Mouse (Mus musculus): ENCODE results near the gene Ms4a14. TPM values are rescaled to one million over a fixed set of nuclear protein-coding genes. Genes with fewer than 3 reads are reported as not detected.
"Not testable (repeated sequence)": the region's sequence is repeated elsewhere in the genome, so short reads cannot be mapped to it uniquely, and the experiment has no call there.

Ms4a14 gene
- polyA plus RNA-seq, 1 experiment from 2014 or later = not detected

DNA sequence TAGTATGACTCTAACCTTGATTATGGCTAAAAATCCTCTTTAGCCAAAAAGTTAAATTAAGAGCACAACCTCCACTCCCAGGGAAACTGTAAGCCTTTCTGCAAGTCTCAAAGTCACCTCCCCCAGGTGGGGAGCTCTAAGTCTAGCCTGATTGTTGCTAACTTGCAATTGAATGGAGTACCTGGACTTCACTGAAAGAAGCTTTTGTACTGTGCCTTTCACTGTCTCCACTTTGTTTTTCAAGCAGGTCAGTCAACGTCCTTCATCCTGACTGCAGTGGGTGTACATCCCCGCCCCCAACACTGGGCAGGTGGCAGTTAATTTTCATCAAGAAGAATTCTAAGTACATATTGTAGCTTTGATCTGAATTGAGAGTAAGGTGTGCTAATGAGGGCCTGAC is 15.3 kb downstream of the Ms4a14 start:
- H3K36me3 ChIP-seq = no peaks in the 10 kb centered on the region
- no peak overlapping the region for H3K4me2 ChIP-seq (replicated peaks)
- ATAC-seq (ENCODE audit: low FRiP score) = no peak
- H3K4me1 ChIP-seq = no peaks in the 10 kb centered on the region
- no peak overlapping the region for H3K4me3 ChIP-seq
- H3K27me3 ChIP-seq = no peaks in the 10 kb centered on the region
- 39% methylated on average over 2 of the region's 2 CpGs for WGBS
- H3K9ac ChIP-seq = no peak overlapping the region
- no peak overlapping the region for H3K27ac ChIP-seq
- no peaks in the 10 kb centered on the region for H3K9me3 ChIP-seq (replicated peaks)

DNA sequence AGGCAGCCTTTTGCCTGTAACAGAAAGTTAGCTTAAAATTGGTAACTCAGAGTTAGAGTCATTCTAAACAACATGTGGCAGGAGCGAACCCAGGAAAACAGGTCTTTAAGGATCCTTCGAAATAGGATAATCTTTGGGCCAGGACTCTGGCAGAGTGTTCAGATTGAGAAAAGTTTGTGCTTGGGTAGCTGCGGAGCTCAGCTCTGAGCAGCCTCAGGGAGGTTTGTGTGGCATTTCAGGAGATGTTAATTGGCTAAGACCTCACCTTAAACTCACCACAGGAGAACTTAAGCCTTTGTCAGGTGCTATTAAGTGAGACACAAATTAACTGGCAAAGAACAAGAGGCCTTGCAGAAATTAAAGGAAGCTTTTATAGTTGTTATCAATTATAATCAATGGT is 20.6 kb downstream of the Ms4a14 start:
- peak overlapping the region; percentile 50 for H3K4me2 ChIP-seq (replicated peaks)
- H3K4me3 ChIP-seq = peak overlapping the region; percentile 29; the same call in 1 of the 2 replicates
- H3K36me3 ChIP-seq; ATAC-seq (ENCODE audit: low FRiP score); H3K27me3 ChIP-seq; H3K27ac ChIP-seq; H3K9ac ChIP-seq; H3K4me1 ChIP-seq; H3K9me3 ChIP-seq (replicated peaks): not testable (repeated sequence)
- WGBS = 11% methylated on average over 3 of the region's 3 CpGs

DNA sequence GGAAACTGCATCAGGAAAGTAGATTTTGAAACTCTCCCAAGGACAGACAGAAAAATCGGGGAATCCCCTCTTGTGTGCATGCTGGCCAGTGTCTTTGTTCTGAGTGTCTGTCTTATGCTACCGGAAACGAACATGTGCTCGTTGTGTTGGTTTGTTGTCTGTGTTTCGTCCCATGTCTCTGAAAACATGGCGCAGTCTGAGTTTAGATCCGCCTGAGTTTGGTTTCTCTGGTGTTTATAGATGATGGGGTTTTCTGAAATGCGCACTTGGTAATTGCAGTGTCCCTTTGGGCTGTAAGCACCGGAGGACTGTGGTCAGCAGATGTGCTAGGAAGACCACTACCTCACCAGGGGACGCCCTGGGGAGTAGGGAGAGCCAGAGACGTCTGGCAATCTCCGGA is 21.3 kb downstream of the Ms4a14 start:
- Histone ChIP-seq H3K36me3 (no peaks in the 10 kb centered on the region), H3K4me3 (peak overlapping the region; percentile 29), H3K27ac (no peak overlapping the region), H3K9me3 (replicated peaks) (no peaks in the 10 kb centered on the region), H3K4me2 (replicated peaks) (peak overlapping the region; percentile 50), H3K9ac (peak overlapping the region; percentile 53; the same call in 1 of the 2 replicates), H3K27me3 (no peaks in the 10 kb centered on the region), H3K4me1 (no peaks in the 10 kb centered on the region)
- no peak for ATAC-seq (ENCODE audit: low FRiP score)
- 10% methylated on average over 12 of the region's 12 CpGs for WGBS

DNA sequence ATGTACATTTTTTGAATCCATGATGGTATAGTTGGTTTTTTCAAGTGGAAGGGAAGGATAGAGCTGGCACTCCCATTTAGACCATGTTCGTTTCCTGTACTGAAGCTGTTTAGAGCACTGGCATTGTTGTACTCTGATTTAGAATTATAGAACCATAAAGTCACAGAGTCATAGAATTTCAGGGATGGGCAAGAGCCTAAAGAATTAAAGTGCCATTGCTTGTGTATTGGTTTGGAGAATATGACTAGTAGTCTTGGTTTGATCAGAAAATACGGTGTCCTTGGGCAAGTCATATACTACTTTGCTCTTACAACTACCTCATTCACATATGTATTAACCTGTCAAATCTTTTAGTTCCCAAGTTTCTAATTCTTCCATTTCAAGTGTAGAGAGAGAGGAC is 30.5 kb downstream of the Ms4a14 start, which contains the start of gene Ms4a5:
Ms4a5 (minus strand) TSS at position 101 of the 400 bp plus-strand sequence.
- no peaks in the 10 kb centered on the region for H3K4me1 ChIP-seq
- no peak within 1 kb of the TSS for H3K27ac ChIP-seq
- H3K4me2 ChIP-seq (replicated peaks) = no peak within 1 kb of the TSS
- no peak for ATAC-seq (ENCODE audit: low FRiP score)
- 84% methylated on average over 2 of the region's 2 CpGs for WGBS
- no peaks in the 10 kb centered on the region for H3K9me3 ChIP-seq (replicated peaks)
- no peak within 1 kb of the TSS for H3K4me3 ChIP-seq
- no peaks in the 10 kb centered on the region for H3K36me3 ChIP-seq
- no peaks in the 10 kb centered on the region for H3K27me3 ChIP-seq
- no peak within 1 kb of the TSS for H3K9ac ChIP-seq

DNA sequence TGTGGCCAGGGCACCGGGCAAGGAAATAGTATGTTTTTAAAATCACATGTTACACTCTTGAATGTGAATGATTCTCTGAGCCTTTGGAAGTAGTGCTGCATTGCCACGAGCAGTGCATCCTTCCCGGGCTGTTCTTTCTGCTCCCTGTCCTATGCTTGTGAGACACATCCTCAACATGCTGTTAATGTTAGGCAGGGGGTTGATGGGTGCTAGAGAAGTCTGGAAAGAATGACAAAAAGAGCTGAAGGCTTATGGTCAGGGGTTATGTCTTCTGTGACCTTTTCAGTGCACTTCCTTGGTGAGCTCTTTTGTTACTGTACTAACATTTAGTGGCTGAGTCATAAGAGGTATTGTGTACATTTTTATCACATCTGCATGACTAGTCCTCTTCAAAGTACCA is 34.0 kb downstream of the Ms4a14 start:
- Histone ChIP-seq H3K27me3 (no peaks in the 10 kb centered on the region), H3K9me3 (replicated peaks) (no peaks in the 10 kb centered on the region), H3K9ac (no peak overlapping the region), H3K4me3 (no peak overlapping the region), H3K4me1 (no peaks in the 10 kb centered on the region), H3K36me3 (no peaks in the 10 kb centered on the region), H3K27ac (no peak overlapping the region), H3K4me2 (replicated peaks) (no peak overlapping the region)
- 91% methylated on average over 3 of the region's 3 CpGs for WGBS
- no peak for ATAC-seq (ENCODE audit: low FRiP score)

DNA sequence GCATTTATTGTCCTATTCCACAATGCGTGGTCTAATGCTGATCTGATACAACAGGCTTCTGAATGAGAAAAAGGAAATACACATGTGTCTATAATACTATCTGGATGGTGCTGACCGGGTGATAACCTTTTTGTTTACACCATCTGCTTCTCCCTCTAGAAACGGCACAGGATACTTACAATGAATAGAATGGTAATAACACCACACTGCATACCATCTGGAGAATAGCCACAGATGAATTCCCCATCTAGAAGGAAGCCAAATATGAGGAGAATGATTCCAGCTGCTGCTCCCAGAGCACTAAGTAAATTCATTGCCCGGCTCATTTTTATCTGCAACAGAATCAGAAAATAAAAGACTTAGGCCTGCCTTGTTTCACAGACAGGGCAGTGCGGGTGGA is 37.8 kb downstream of the Ms4a14 start:
- Histone ChIP-seq H3K4me2 (replicated peaks) (no peak overlapping the region), H3K4me3 (no peak overlapping the region), H3K4me1 (no peaks in the 10 kb centered on the region), H3K9me3 (replicated peaks) (no peaks in the 10 kb centered on the region), H3K27me3 (no peaks in the 10 kb centered on the region), H3K27ac (no peak overlapping the region), H3K36me3 (no peaks in the 10 kb centered on the region), H3K9ac (no peak overlapping the region)
- WGBS = 78% methylated on average over 5 of the region's 5 CpGs
- ATAC-seq (ENCODE audit: low FRiP score) = no peak

DNA sequence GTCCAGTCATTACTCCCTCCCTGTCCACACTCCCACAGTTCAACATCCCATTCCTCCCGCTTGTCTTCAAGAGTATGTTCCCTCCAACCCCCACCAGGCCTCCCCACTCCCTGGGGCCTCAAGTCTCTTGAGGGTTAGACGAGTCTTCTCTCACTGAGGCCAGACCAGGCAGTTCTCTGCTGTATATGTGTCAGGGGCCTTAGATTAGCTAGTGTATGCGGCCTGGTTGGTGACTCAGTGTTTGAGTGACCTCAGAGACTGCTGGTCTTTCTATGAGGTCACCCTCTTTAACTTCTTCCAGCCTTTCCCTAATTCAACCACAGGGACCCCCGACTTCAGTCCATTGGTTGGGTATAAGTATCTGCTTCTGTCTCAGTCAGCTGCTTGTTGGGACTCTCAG is 47.3 kb downstream of the Ms4a14 start:
- 85% methylated on average over 4 of the region's 4 CpGs for WGBS
- no peaks in the 10 kb centered on the region for H3K36me3 ChIP-seq
- H3K9ac ChIP-seq = no peak overlapping the region
- ATAC-seq (ENCODE audit: low FRiP score) = no peak
- H3K27ac ChIP-seq = no peak overlapping the region
- no peak overlapping the region for H3K4me3 ChIP-seq
- H3K9me3 ChIP-seq (replicated peaks) = no peaks in the 10 kb centered on the region
- H3K27me3 ChIP-seq = no peaks in the 10 kb centered on the region
- no peak overlapping the region for H3K4me2 ChIP-seq (replicated peaks)
- no peaks in the 10 kb centered on the region for H3K4me1 ChIP-seq

DNA sequence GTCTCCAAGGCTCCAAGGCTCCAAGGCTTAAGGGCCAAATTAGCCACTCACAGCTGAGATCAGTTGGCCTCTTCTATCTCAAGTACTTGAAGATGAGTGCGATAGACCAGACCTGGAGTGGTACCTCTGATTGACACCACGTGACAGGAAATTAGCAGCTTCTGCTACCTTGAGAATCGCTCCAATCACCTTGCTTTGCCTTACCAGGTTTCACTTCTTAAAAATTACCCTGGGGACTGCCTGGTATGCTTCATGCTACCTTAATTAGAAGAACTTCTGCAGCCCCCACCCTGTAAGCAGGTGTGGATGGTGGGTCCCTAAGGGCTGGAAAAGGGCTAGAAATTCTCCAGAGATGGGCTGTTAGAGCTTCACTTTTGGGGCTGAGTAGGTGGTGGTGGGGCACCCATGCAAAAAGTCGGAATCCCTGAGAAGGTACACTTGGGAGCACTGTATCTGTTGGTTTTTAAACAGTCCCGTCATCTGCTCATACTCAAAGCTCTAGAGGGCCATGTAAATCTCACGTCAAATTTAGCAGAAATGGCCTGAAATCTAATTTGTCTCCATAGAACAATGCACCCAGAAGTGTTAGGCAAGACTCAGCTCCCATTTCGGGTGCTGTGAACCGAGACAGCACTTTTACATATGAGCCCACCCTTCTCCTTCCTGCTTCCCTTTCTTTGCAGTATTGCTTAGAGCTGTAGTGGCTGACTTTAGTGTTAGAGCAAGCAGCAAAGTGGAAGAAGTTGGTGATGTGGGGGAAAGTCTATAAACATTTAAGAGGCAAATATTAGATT is 48.0 kb downstream of the Ms4a14 start, which contains the start of gene Ms4a1:
Ms4a1 (minus strand) TSS at position 190 of the 794 bp plus-strand sequence.
- no peak within 1 kb of the TSS for H3K4me3 ChIP-seq
- no peak within 1 kb of the TSS for H3K27ac ChIP-seq
- ATAC-seq (ENCODE audit: low FRiP score) = no peak
- no peaks in the 10 kb centered on the region for H3K4me1 ChIP-seq
- no peaks in the 10 kb centered on the region for H3K36me3 ChIP-seq
- no peak within 1 kb of the TSS for H3K4me2 ChIP-seq (replicated peaks)
- H3K9me3 ChIP-seq (replicated peaks) = no peaks in the 10 kb centered on the region
- H3K9ac ChIP-seq = no peak within 1 kb of the TSS
- H3K27me3 ChIP-seq = no peaks in the 10 kb centered on the region
- 86% methylated on average over 8 of the region's 8 CpGs for WGBS

DNA sequence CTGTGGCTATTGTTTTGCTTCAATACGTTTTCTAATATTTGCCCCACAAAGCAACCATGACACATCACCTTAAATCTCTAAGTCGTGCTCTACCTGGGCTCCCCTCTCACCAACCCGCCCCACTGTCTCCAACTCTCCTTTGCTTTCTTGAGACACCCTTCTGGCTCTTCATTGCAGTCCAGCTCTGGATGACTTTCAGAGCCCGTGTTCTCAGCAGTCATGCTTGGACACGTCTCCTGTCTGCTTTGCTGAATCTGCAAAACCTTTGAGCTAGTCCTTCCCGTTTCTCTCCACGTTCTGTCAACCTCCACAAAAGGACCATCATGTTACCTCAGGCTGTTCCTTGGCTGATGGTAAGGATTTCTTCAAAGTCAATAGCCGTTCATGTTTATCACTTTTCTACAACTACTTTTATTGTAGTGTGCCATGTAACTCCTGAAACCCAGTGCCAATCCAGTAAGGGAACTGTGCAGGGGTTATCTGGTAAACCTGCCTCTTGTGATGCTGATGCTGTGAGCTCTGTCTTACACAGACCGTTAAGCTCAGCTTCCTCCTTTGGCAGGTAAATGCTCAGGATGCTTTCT is 49.6 kb downstream of the Ms4a14 start:
- no peak overlapping the region for H3K4me3 ChIP-seq
- 84% methylated on average over 9 of the region's 9 CpGs for WGBS
- no peak overlapping the region for H3K4me2 ChIP-seq (replicated peaks)
- no peaks in the 10 kb centered on the region for H3K27me3 ChIP-seq
- H3K9me3 ChIP-seq (replicated peaks) = no peaks in the 10 kb centered on the region
- no peaks in the 10 kb centered on the region for H3K4me1 ChIP-seq
- ATAC-seq (ENCODE audit: low FRiP score) = no peak
- no peak overlapping the region for H3K27ac ChIP-seq
- no peak overlapping the region for H3K9ac ChIP-seq
- no peaks in the 10 kb centered on the region for H3K36me3 ChIP-seq

DNA sequence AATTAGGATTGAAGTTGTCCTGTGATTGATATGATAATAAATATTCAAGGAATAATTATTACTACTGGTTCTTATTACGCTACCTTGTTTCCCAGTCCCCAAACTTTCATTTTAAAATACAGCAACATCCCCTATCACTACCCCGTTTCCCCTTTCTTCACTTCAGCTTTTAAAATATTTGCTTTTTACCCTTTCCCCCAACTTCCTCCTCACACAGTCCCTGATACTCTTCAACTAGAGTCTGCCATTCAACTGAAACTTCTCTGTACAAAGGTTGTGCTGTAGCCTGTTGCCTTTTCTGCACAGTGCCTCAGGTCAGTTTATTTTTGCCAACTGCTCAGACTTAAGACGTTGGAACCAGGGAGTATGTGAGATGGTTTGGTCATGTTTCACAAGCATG is 50.7 kb downstream of the Ms4a14 start:
- H3K4me1 ChIP-seq = no peaks in the 10 kb centered on the region
- no peak overlapping the region for H3K4me3 ChIP-seq
- WGBS = 87% methylated on average over 3 of the region's 3 CpGs
- H3K9ac ChIP-seq = no peak overlapping the region
- no peaks in the 10 kb centered on the region for H3K9me3 ChIP-seq (replicated peaks)
- no peak for ATAC-seq (ENCODE audit: low FRiP score)
- H3K4me2 ChIP-seq (replicated peaks) = no peak overlapping the region
- no peak overlapping the region for H3K27ac ChIP-seq
- no peaks in the 10 kb centered on the region for H3K27me3 ChIP-seq
- no peaks in the 10 kb centered on the region for H3K36me3 ChIP-seq

DNA sequence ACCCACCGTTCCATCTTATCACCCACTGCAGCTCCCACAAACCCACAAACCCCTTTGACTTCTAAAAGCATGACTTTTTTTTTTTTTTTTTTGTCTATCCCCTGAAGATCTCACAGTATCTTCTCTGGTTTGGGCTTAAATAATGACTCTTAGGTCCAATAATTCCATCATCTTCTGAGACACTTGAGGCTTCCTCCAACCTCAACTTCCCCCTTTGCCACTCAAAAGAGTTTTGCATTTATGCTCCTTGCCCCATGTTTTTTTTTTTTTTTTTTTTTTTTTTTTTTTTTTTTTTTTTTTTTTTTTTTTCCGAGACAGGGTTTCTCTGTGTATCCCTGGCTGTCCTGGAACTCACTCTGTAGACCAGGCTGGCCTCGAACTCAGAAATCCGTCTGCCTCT is 51.3 kb downstream of the Ms4a14 start:
- H3K4me3 ChIP-seq = not testable (repeated sequence)
- 74% methylated on average over 4 of the region's 4 CpGs for WGBS

DNA sequence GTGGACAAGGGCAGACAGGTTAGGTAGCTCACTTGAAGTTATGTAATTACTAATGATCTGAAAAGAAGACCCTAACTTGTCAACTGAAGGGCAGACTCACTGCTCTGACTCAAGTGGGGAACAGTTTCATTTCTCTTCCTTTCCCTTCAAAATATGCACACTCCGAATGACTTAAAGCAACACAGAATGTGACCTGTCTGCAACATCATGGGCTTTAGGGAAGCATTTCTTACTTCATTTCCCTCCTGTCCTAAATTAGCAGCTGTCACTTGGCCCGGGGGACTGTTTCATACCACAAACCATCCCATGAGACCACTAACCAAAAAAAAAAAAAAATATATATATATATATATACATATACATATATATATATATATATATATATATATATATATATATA is 52.7 kb downstream of the Ms4a14 start:
- H3K27ac ChIP-seq = no peak overlapping the region
- ATAC-seq (ENCODE audit: low FRiP score) = no peak
- H3K9ac ChIP-seq = no peak overlapping the region
- no peaks in the 10 kb centered on the region for H3K27me3 ChIP-seq
- no peaks in the 10 kb centered on the region for H3K4me1 ChIP-seq
- no peak overlapping the region for H3K4me3 ChIP-seq
- H3K36me3 ChIP-seq = no peaks in the 10 kb centered on the region
- H3K9me3 ChIP-seq (replicated peaks) = no peaks in the 10 kb centered on the region
- WGBS = 90% methylated on average over 2 of the region's 2 CpGs
- H3K4me2 ChIP-seq (replicated peaks) = no peak overlapping the region

More for the DNA sequence above, 51.3 kb downstream of the Ms4a14 start:
- H3K4me1 ChIP-seq; H3K4me2 ChIP-seq (replicated peaks); H3K27ac ChIP-seq; H3K27me3 ChIP-seq; H3K36me3 ChIP-seq; H3K9me3 ChIP-seq (replicated peaks); ATAC-seq (ENCODE audit: low FRiP score); H3K9ac ChIP-seq: not testable (repeated sequence)
